Mouse (Mus musculus) lung, adult 2 months (tissue): ENCODE measurements at regions not wholly inside any gene's neighbourhood (a gene's known extent, or its start where the extent isn't known, plus 50 kb on each side); places are given as distances from the start of the nearest gene placed in this dataset.

Experiments used
- CTCF ChIP-seq: fragments of 200-500 bp; IDR thresholded peaks from 2 replicates; pipeline ENCODE4 v1.5.1; 2011; ENCODE audit warnings: mild to moderate bottlenecking, low read length, control low read depth; ENCODE audit not compliant: insufficient read depth
- POLR2A ChIP-seq: fragments of 200-500 bp; IDR thresholded peaks from 2 replicates; pipeline ENCODE4 v1.6.1; 2011; ENCODE audit warnings: low read depth, mild to moderate bottlenecking, control low read depth, low read length, borderline replicate concordance; ENCODE audit errors: extremely low read depth

- TF ChIP-seq POLR2A: no peak
- no peak for TF ChIP-seq CTCF
Observed at GRCm38 (mm10) chr14:60489111-60489510, 116.1 kb downstream of the Amer2 start.
